Mouse (Mus musculus) bone marrow, adult 2 months (tissue): ENCODE data around the gene Naip6.
"Not testable (repeated sequence)": the region's sequence is repeated elsewhere in the genome, so short reads cannot be mapped to it uniquely, and the experiment has no call there.

Experiments used
- CTCF ChIP-seq: fragments of 200-500 bp; IDR thresholded peaks from 2 replicates; pipeline ENCODE4 v1.5.1; 2011; ENCODE audit warnings: low read length, control low read depth; ENCODE audit not compliant: control insufficient read depth, insufficient read depth
- POLR2A ChIP-seq: fragments of 200-500 bp; IDR thresholded peaks from 2 replicates; pipeline ENCODE4 v1.6.1; 2011; ENCODE audit warnings: low read depth, mild to moderate bottlenecking, control low read depth, low read length, borderline replicate concordance; ENCODE audit not compliant: control insufficient read depth

DNA sequence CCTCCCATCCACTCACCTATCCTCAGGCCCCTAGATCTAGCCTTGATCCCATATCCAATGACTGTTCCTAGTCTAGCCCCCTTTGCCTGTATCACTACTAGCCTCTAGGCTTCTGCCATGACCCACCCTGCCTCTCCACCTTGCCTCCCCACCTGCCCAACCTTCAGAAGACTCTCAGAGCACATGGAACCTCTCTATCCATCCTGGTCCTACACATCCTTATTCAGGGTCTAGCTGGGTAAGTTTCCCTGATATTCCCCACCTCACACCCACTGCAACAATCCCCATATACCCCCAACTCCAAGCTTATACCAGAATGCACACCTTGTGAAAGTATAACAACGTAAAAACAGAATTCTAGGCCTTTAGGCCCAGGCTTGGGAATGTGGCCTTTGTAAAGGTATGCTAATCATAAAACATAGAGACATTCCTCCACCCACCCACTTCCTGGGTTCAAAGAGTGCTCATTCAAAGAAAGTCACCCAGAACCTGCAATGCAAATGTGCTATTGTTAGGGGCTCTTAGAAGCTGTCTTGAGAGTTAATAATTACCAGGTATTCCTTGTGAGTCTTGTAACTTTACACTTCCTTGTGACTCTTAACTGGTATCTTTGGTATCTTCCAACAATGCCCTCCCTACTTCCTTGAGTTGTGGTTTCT lies 45.9 kb downstream of the Naip6 start:
- not testable (repeated sequence) for TF ChIP-seq POLR2A, CTCF
